Mouse (Mus musculus) G1E (cell line): ENCODE results near the gene Cnot6. TPM values are rescaled to one million over a fixed set of nuclear protein-coding genes. Genes with fewer than 3 reads are reported as not detected.

ENCODE experiments used
- ATAC-seq: 2 replicates; pipeline ENCODE4 v1.8.0; 2016; ENCODE audit warnings: mild to moderate bottlenecking; ENCODE audit not compliant: insufficient number of reproducible peaks, poor library complexity, low FRiP score, severe bottlenecking; ENCODE audit errors: extremely low read depth
- DNase-seq: peaks from one replicate; pipeline ENCODE4 v3.0.0; 2012; ENCODE audit warnings: low spot score
- H3K27me3 ChIP-seq: 2 replicates; pipeline ENCODE4 v1.6.1; 2012; ENCODE audit warnings: mild to moderate bottlenecking, low read length, inconsistent platforms; ENCODE audit not compliant: insufficient read depth
- H3K36me3 ChIP-seq: replicated peaks from 2 replicates; pipeline ENCODE3; 2012; ENCODE audit warnings: mild to moderate bottlenecking, inconsistent platforms
- H3K4me1 ChIP-seq: 2 replicates; pipeline ENCODE4 v1.6.1; 2012; ENCODE audit warnings: low read depth, low read length, inconsistent platforms, mixed read lengths; ENCODE audit not compliant: insufficient read depth
- H3K4me3 ChIP-seq: 2 replicates; pipeline ENCODE4 v1.5.1; 2012; ENCODE audit warnings: low read depth, mild to moderate bottlenecking, inconsistent platforms, low read length, moderate library complexity, mixed read lengths
- H3K9me3 ChIP-seq: replicated peaks from 2 replicates; pipeline ENCODE4 v1.6.1; 2012; ENCODE audit warnings: inconsistent platforms
- CTCF ChIP-seq: IDR thresholded peaks from 2 replicates; pipeline ENCODE4 v1.5.1; 2012; ENCODE audit warnings: low read depth, low read length, inconsistent platforms, mixed read lengths
- GATA1 ChIP-seq: IDR thresholded peaks from 2 replicates; pipeline ENCODE4 v1.6.1; 2012; ENCODE audit warnings: borderline replicate concordance, low read length, inconsistent platforms, mixed read lengths
- GATA2 ChIP-seq: IDR thresholded peaks from 2 replicates; pipeline ENCODE4 v1.6.1; 2012; ENCODE audit warnings: low read depth, low read length, inconsistent platforms, borderline replicate concordance
- POLR2AphosphoS5 ChIP-seq: IDR thresholded peaks from 2 replicates; pipeline ENCODE4 v1.6.1; 2012; ENCODE audit warnings: low read depth, low read length, inconsistent platforms; ENCODE audit not compliant: insufficient replicate concordance
- TAL1 ChIP-seq: conservative IDR thresholded peaks from 2 replicates; pipeline ENCODE4 v1.6.1; 2012; ENCODE audit warnings: low read depth, low read length, inconsistent platforms, mixed read lengths
- polyA plus RNA-seq: library from polyadenylated mRNA; stranded (reverse); fragments of >175 nt; gene quantifications from 2 replicates; pipeline ENCODE4 v1.2.3, GENCODE M21; 2012
- total RNA-seq, 2 experiments: library from RNA; stranded (forward) in 1 of 2; stranded (reverse) in 1 of 2; fragments of 200-1000 nt in 1 of 2; fragments of >200 nt in 1 of 2; fragmentation: Nextera tagmentation in 1 of 2; gene quantifications; 2 replicates each; pipeline ENCODE4 v1.2.3; 2014 to 2017

Gene Cnot6
- total and polyA plus RNA-seq, 3 experiments: 44.0 to 165 (median 93.8) TPM

DNA sequence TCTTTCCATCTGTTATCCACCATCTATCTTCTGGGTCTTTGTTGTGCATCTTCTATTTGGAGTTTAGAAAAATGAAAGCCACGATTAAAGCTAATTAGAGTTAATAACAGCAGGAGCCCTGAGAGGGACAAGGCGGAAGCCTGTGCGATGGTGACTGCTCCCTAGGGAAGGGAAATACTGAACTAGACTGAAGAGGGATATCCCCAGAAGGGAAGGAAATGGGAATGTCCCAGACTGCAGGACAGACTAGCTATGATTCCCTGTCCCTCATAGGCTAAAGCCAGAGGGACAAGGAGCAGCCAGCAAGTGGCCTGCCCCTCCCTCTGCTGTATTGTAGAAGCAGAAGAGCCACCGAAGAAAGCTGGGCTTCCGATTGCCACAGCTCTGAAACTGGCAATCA lies 90.6 kb downstream of the Cnot6 start:
- H3K4me3 ChIP-seq: no peak overlapping the region
- no peaks in the 10 kb centered on the region; the same call in 1 of the 2 replicates for H3K4me1 ChIP-seq
- no peaks in the 10 kb centered on the region for H3K36me3 ChIP-seq
- H3K27me3 ChIP-seq: peaks cover 29% of the 10 kb centered on the region
- ATAC-seq (no peak), DNase-seq (no peak)
- no peaks in the 10 kb centered on the region for H3K9me3 ChIP-seq
- TF ChIP-seq GATA2 (no peak), GATA1 (no peak), TAL1 (no peak), CTCF (no peak), POLR2AphosphoS5 (no peak)

Other genes starting within 250 kb of the Cnot6 start
- not detected in 2 replicates for gene Olfr1386, start 247.7 kb downstream of the Cnot6 start, total RNA-seq (2014; fragmentation: Nextera tagmentation)
- gene Olfr1386, start 247.7 kb downstream of the Cnot6 start, total RNA-seq (2017): 0.22 and 0.23 TPM in 2 replicates
- not detected in 2 replicates for gene Olfr1386, start 247.7 kb downstream of the Cnot6 start, polyA plus RNA-seq
- gene Olfr1385, start 223.7 kb downstream of the Cnot6 start, total RNA-seq (2014; fragmentation: Nextera tagmentation): not detected in 2 replicates
- 0.22 and 0.35 TPM in 2 replicates for gene Olfr1385, start 223.7 kb downstream of the Cnot6 start, total RNA-seq (2017)
- gene Olfr1385, start 223.7 kb downstream of the Cnot6 start, polyA plus RNA-seq: not detected in 2 replicates
- not detected in 2 replicates for gene Olfr1384, start 206.0 kb downstream of the Cnot6 start, total RNA-seq (2014; fragmentation: Nextera tagmentation)
- 0.05 and 0.06 TPM in 2 replicates for gene Olfr1384, start 206.0 kb downstream of the Cnot6 start, total RNA-seq (2017)
- gene Olfr1384, start 206.0 kb downstream of the Cnot6 start, polyA plus RNA-seq: not detected in 2 replicates
- not detected in 2 replicates for gene Olfr1383, start 193.1 kb downstream of the Cnot6 start, total RNA-seq (2014; fragmentation: Nextera tagmentation)
- 0.06 and 0.27 TPM in 2 replicates for gene Olfr1383, start 193.1 kb downstream of the Cnot6 start, total RNA-seq (2017)
- gene Olfr1383, start 193.1 kb downstream of the Cnot6 start, polyA plus RNA-seq: not detected in 2 replicates
- not detected in 2 replicates for gene Olfr1382, start 184.5 kb downstream of the Cnot6 start, total RNA-seq (2014; fragmentation: Nextera tagmentation)
- gene Olfr1382, start 184.5 kb downstream of the Cnot6 start, total RNA-seq (2017): 0.11 and 0.12 TPM in 2 replicates
- not detected in 2 replicates for gene Olfr1382, start 184.5 kb downstream of the Cnot6 start, polyA plus RNA-seq
- not detected in 2 replicates for gene Olfr1381, start 169.3 kb downstream of the Cnot6 start, total RNA-seq (2014; fragmentation: Nextera tagmentation)
- 0.05 and 0.06 TPM in 2 replicates for gene Olfr1381, start 169.3 kb downstream of the Cnot6 start, total RNA-seq (2017)
- gene Olfr1381, start 169.3 kb downstream of the Cnot6 start, polyA plus RNA-seq: not detected in 2 replicates
- not detected in 2 replicates for gene Olfr1380, start 155.8 kb downstream of the Cnot6 start, total RNA-seq (2014; fragmentation: Nextera tagmentation)
- 0.16 TPM in 1 of 2 replicates, not detected in the other for gene Olfr1380, start 155.8 kb downstream of the Cnot6 start, total RNA-seq (2017)
- gene Olfr1380, start 155.8 kb downstream of the Cnot6 start, polyA plus RNA-seq: not detected in 2 replicates
- 0.15 and 0.44 TPM in 2 replicates for gene Flt4, start 103.5 kb downstream of the Cnot6 start, total RNA-seq (2014; fragmentation: Nextera tagmentation)
- under 0.01 and 0.12 TPM in 2 replicates for gene Flt4, start 103.5 kb downstream of the Cnot6 start, total RNA-seq (2017)
- gene Flt4, start 103.5 kb downstream of the Cnot6 start, polyA plus RNA-seq: 0.02 TPM in 2 replicates
- gene Scgb3a1, start 49.1 kb downstream of the Cnot6 start, total RNA-seq (2014; fragmentation: Nextera tagmentation): not detected in 2 replicates
- not detected in 2 replicates for gene Scgb3a1, start 49.1 kb downstream of the Cnot6 start, total RNA-seq (2017)
- gene Scgb3a1, start 49.1 kb downstream of the Cnot6 start, polyA plus RNA-seq: not detected in 2 replicates
- gene Gfpt2, start 81.5 kb upstream of the Cnot6 start, total RNA-seq (2014; fragmentation: Nextera tagmentation): not detected in 2 replicates
- 0.22 and 0.23 TPM in 2 replicates for gene Gfpt2, start 81.5 kb upstream of the Cnot6 start, total RNA-seq (2017)
- gene Gfpt2, start 81.5 kb upstream of the Cnot6 start, polyA plus RNA-seq: not detected in 2 replicates
- gene Mapk9, start 134.0 kb upstream of the Cnot6 start, total RNA-seq (2014; fragmentation: Nextera tagmentation): 47.9 and 50.8 TPM in 2 replicates
- gene Mapk9, start 134.0 kb upstream of the Cnot6 start, total RNA-seq (2017): 29.3 and 39.1 TPM in 2 replicates
- 6.5 and 7.8 TPM in 2 replicates for gene Mapk9, start 134.0 kb upstream of the Cnot6 start, polyA plus RNA-seq
- not detected in 2 replicates for gene Rasgef1c, start 189.1 kb upstream of the Cnot6 start, total RNA-seq (2014; fragmentation: Nextera tagmentation)
- gene Rasgef1c, start 189.1 kb upstream of the Cnot6 start, total RNA-seq (2017): 0.05 and 0.06 TPM in 2 replicates
- gene Rasgef1c, start 189.1 kb upstream of the Cnot6 start, polyA plus RNA-seq: not detected in 2 replicates